Mouse (Mus musculus) liver, embryonic 16.5 days (tissue): Measurements from ENCODE around the gene Dnajc25. TPM values are rescaled to one million over a fixed set of nuclear protein-coding genes. Genes with fewer than 3 reads are reported as not detected.

Experiments
- ATAC-seq: fragments of 200-750 bp; cut with Nextera tagmentation; 2 replicates; pipeline ENCODE4 v1.8.0; 2017; ENCODE audit warnings: low read depth, mild to moderate bottlenecking, moderate number of reproducible peaks, moderate library complexity
- H3K27ac ChIP-seq: fragments of 300-500 bp; sonication (generic); 2 replicates; pipeline ENCODE4 v1.5.1; 2014; ENCODE audit warnings: mild to moderate bottlenecking, low read length
- H3K27me3 ChIP-seq: fragments of 300-500 bp; sonication (generic); 2 replicates; pipeline ENCODE4 v1.6.1; 2014; ENCODE audit warnings: low read depth, low read length, mixed read lengths; ENCODE audit not compliant: control insufficient read depth, insufficient read depth
- H3K36me3 ChIP-seq: fragments of 300-500 bp; sonication (generic); 2 replicates; pipeline ENCODE4 v1.6.1; 2014; ENCODE audit warnings: mild to moderate bottlenecking; ENCODE audit not compliant: control insufficient read depth, insufficient read depth
- H3K4me1 ChIP-seq: fragments of 300-500 bp; sonication (generic); 2 replicates; pipeline ENCODE4 v1.6.1; 2014; ENCODE audit warnings: low read depth, low read length, mixed read lengths; ENCODE audit not compliant: control insufficient read depth
- H3K4me2 ChIP-seq: fragments of 300-500 bp; sonication (generic); 2 replicates; pipeline ENCODE4 v1.6.1; 2014; ENCODE audit warnings: low read depth, low read length, mixed read lengths
- H3K4me3 ChIP-seq: fragments of 300-500 bp; sonication (generic); 2 replicates; pipeline ENCODE4 v1.5.1; 2014; ENCODE audit warnings: low read depth, mild to moderate bottlenecking, low read length
- H3K9ac ChIP-seq: fragments of 300-500 bp; sonication (generic); 2 replicates; pipeline ENCODE4 v1.6.1; 2014; ENCODE audit warnings: low read depth, low read length
- H3K9me3 ChIP-seq: fragments of 300-500 bp; sonication (generic); replicated peaks from 2 replicates; pipeline ENCODE4 v1.6.1; 2016; ENCODE audit warnings: low read length; ENCODE audit not compliant: control insufficient read depth
- whole genome bisulfite sequencing: fragments of 180-500 bp; shearing (Covaris S2); extraction: QIAGEN DNeasy Blood & Tissue Kit; methylation state at CpG from one replicate; pipeline ENCODE4 v1.1.7; 2014; ENCODE audit not compliant: insufficient replicate concordance; 5-methylcytosine and 5-hydroxymethylcytosine counted together
- polyA plus RNA-seq: library from polyadenylated mRNA; unstranded; fragments of >200 nt; fragmentation: Nextera tagmentation; extraction: Ambion mirVana; gene quantifications from 2 replicates; pipeline ENCODE4 v1.2.1, GENCODE M21; 2015

Dnajc25 gene
- polyA plus RNA-seq: 3.9 and 5.5 TPM in 2 replicates

DNA sequence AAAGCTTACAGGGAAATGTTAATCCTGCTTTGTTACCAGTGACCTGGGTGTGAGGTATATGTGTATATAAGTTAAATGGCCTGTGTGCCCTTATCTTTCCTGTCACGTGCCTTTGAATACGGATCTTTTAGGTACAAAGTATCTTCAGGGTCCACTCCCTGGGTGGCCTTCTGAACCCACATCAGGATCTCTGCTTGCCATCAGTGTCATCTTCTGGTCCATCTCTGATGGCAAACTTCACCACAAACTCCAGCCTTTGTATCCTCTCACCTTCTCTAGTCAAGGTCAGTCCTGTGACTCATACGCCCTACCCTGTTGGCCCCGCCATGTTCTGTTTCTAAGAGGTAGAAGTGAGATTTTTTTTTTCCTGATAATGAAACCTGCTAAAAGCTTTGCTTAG lies at the start of gene Dnajc25:
Gene Dnajc25, plus strand, starts transcription at position 301 of the 400 bp plus-strand sequence.
- H3K27me3 ChIP-seq: no peaks in the 10 kb centered on the region
- H3K9me3 ChIP-seq: no peaks in the 10 kb centered on the region
- H3K4me1 ChIP-seq: peaks cover 24% of the 10 kb centered on the region
- no peak for ATAC-seq
- no peak within 1 kb of the TSS for H3K27ac ChIP-seq
- 40% methylated on average over 4 of the region's 4 CpGs for WGBS
- no peak within 1 kb of the TSS for H3K4me2 ChIP-seq
- no peak within 1 kb of the TSS for H3K4me3 ChIP-seq
- no peaks in the 10 kb centered on the region for H3K36me3 ChIP-seq
- H3K9ac ChIP-seq: no peak within 1 kb of the TSS

DNA sequence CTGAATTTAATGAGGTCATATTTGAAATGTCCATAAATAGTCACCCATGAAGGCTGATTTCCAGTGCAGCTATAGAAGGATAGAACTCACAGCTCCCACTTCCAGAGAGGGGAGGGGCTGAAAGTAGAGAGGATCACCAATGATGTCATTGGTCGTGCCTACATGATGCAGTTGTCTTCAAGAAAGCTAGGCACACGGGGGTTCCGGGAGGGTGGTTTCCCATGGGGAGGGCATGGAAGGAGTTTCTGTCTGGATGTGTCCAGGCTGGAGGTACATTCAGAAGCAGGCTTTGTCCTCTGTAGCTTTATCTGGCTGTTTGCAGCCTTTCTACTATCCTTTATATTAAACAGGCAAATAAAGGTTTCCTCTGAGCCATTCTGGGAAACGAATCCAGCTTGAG lies 46.5 kb upstream of the Dnajc25 start:
- H3K27me3 ChIP-seq: peaks cover 19% of the 10 kb centered on the region
- no peak overlapping the region for H3K4me2 ChIP-seq
- no peaks in the 10 kb centered on the region for H3K36me3 ChIP-seq
- no peak overlapping the region for H3K27ac ChIP-seq
- H3K9me3 ChIP-seq: no peaks in the 10 kb centered on the region
- H3K4me3 ChIP-seq: no peak overlapping the region
- H3K9ac ChIP-seq: no peak overlapping the region
- 70% methylated on average over 4 of the region's 4 CpGs for WGBS
- ATAC-seq: no peak
- peaks cover 2% of the 10 kb centered on the region; the same call in 1 of the 2 replicates for H3K4me1 ChIP-seq

GRCm38 (mm10) chr4:58952630-58953029 lies 42.2 kb upstream of the Dnajc25 start:
- Histone ChIP-seq H3K4me2 (no peak overlapping the region), H3K36me3 (no peaks in the 10 kb centered on the region), H3K4me1 (no peaks in the 10 kb centered on the region), H3K9me3 (no peaks in the 10 kb centered on the region), H3K27ac (no peak overlapping the region), H3K4me3 (no peak overlapping the region), H3K27me3 (no peaks in the 10 kb centered on the region), H3K9ac (no peak overlapping the region)
- no peak for ATAC-seq
- WGBS: 78% methylated on average over 11 of the region's 11 CpGs

DNA sequence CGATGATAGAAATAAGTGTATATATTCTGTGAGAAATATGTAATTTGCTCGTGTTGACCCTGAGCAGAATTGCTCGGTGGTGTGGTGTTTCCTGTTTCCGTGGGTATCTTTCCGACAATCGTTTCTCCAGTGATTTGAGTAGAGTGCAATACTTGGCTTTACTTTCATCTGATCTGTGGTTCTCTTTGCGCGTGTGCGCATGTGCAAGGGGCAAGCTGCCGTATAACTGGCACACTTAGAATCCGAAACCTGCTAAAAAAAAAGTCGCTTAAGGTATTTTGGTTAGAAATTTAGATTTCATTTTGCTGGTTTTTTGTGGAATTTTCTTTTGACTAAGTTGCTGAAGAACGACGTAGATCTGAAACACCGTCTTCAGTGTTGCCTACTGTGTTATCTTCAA lies 33.1 kb upstream of the Dnajc25 start:
- 71% methylated on average over 15 of the region's 15 CpGs for WGBS
- Histone ChIP-seq H3K4me1 (no peaks in the 10 kb centered on the region), H3K4me3 (no peak overlapping the region), H3K27ac (no peak overlapping the region), H3K9me3 (no peaks in the 10 kb centered on the region), H3K4me2 (no peak overlapping the region), H3K36me3 (no peaks in the 10 kb centered on the region), H3K27me3 (no peaks in the 10 kb centered on the region), H3K9ac (no peak overlapping the region)
- no peak for ATAC-seq

- ATAC-seq: no peak
- Histone ChIP-seq H3K4me1 (no peaks in the 10 kb centered on the region), H3K27ac (no peak overlapping the region), H3K9ac (no peak overlapping the region), H3K4me2 (no peak overlapping the region), H3K9me3 (no peaks in the 10 kb centered on the region), H3K36me3 (no peaks in the 10 kb centered on the region), H3K4me3 (no peak overlapping the region), H3K27me3 (no peaks in the 10 kb centered on the region)
- 78% methylated on average over 4 of the region's 4 CpGs for WGBS
Observed at GRCm38 (mm10) chr4:58963271-58963670, 31.6 kb upstream of the Dnajc25 start.

- Histone ChIP-seq H3K36me3 (no peaks in the 10 kb centered on the region), H3K9ac (no peak overlapping the region), H3K27me3 (no peaks in the 10 kb centered on the region), H3K4me3 (no peak overlapping the region), H3K4me2 (no peak overlapping the region), H3K4me1 (peaks cover 2% of the 10 kb centered on the region), H3K27ac (no peak overlapping the region), H3K9me3 (no peaks in the 10 kb centered on the region)
- 57% methylated on average over 1 of the region's 1 CpGs for WGBS
- no peak for ATAC-seq
Observed at GRCm38 (mm10) chr4:58965136-58965535, 29.7 kb upstream of the Dnajc25 start.

- Histone ChIP-seq H3K4me1 (peaks cover 9% of the 10 kb centered on the region), H3K27ac (no peak overlapping the region), H3K27me3 (no peaks in the 10 kb centered on the region), H3K4me3 (no peak overlapping the region), H3K36me3 (no peaks in the 10 kb centered on the region), H3K9me3 (no peaks in the 10 kb centered on the region), H3K4me2 (peak overlapping the region; percentile 28), H3K9ac (no peak overlapping the region)
- WGBS: 37% methylated on average over 4 of the region's 4 CpGs
- peak; percentile 93 for ATAC-seq
Observed at GRCm38 (mm10) chr4:58970678-58971077, 24.2 kb upstream of the Dnajc25 start.

- Histone ChIP-seq H3K27me3 (no peaks in the 10 kb centered on the region), H3K4me2 (no peak overlapping the region), H3K4me3 (no peak overlapping the region), H3K27ac (no peak overlapping the region), H3K4me1 (peaks cover 2% of the 10 kb centered on the region), H3K9ac (no peak overlapping the region), H3K36me3 (no peaks in the 10 kb centered on the region; the same call in 1 of the 2 replicates), H3K9me3 (no peaks in the 10 kb centered on the region)
- WGBS: 75% methylated on average over 5 of the region's 5 CpGs
- ATAC-seq: no peak
Observed at GRCm38 (mm10) chr4:58975711-58976110, 19.2 kb upstream of the Dnajc25 start.

GRCm38 (mm10) chr4:58981421-58981820 lies 13.4 kb upstream of the Dnajc25 start:
- WGBS: 80% methylated on average over 6 of the region's 6 CpGs
- H3K9me3 ChIP-seq: no peaks in the 10 kb centered on the region
- no peaks in the 10 kb centered on the region; the same call in 1 of the 2 replicates for H3K36me3 ChIP-seq
- no peaks in the 10 kb centered on the region for H3K27me3 ChIP-seq
- H3K9ac ChIP-seq: no peak overlapping the region
- H3K4me2 ChIP-seq: no peak overlapping the region
- ATAC-seq: no peak
- H3K27ac ChIP-seq: no peak overlapping the region
- no peak overlapping the region for H3K4me3 ChIP-seq
- H3K4me1 ChIP-seq: peaks cover 12% of the 10 kb centered on the region
